Mouse (Mus musculus): ENCODE measurements around the gene Dgki.

- TF ChIP-seq TBP (conservative IDR thresholded peaks at IDR 0.05; ENCODE audit: low read depth, low read length) = no peak
- no peak for TF ChIP-seq CTCF (conservative IDR thresholded peaks at IDR 0.05 in 1 of 2, IDR thresholded peaks at IDR 0.05 in 1 of 2; ENCODE audit: low read depth in 2 of 2, low read length in 2 of 2)
Observed at GRCm38 (mm10) chr6:36907191-36907590, 392.8 kb downstream of the Dgki start.

All from CH12.LX (cell line).